Mouse (Mus musculus): ENCODE measurements around the gene Cd27.

Cd27 gene

GRCm38 (mm10) chr6:125244551-125244950 lies 7.7 kb upstream of the Cd27 start:
- DNase-seq (ENCODE audit: low spot score): no peak

- no peak for DNase-seq (ENCODE audit: low spot score)
These were observed 4.8 kb upstream of the Cd27 start for GRCm38 (mm10) chr6:125241566-125241965.

- DNase-seq (ENCODE audit: low spot score): no peak
These were observed 3.8 kb upstream of the Cd27 start for GRCm38 (mm10) chr6:125240617-125241016.

- DNase-seq (ENCODE audit: low spot score): no peak
These were observed 2.7 kb upstream of the Cd27 start for GRCm38 (mm10) chr6:125239547-125239946.

GRCm38 (mm10) chr6:125238396-125238795 lies 1.6 kb upstream of the Cd27 start:
- no peak for DNase-seq (ENCODE audit: low spot score)

- no peak for DNase-seq (ENCODE audit: low spot score)
These were observed 611 bp upstream of the Cd27 start for GRCm38 (mm10) chr6:125237421-125237820.

GRCm38 (mm10) chr6:125236341-125236740 lies 469 bp downstream of the Cd27 start:
- no peak for DNase-seq (ENCODE audit: low spot score)

- no peak for DNase-seq (ENCODE audit: low spot score)
These were observed 2.3 kb downstream of the Cd27 start for GRCm38 (mm10) chr6:125234520-125234828.

GRCm38 (mm10) chr6:125233816-125234519 lies 2.8 kb downstream of the Cd27 start:
- DNase-seq (ENCODE audit: low spot score): no peak

GRCm38 (mm10) chr6:125232516-125232915 lies 4.3 kb downstream of the Cd27 start:
- no peak for DNase-seq (ENCODE audit: low spot score)

- no peak for DNase-seq (ENCODE audit: low spot score)
These were observed 4.8 kb downstream of the Cd27 start for GRCm38 (mm10) chr6:125232045-125232437.

GRCm38 (mm10) chr6:125231117-125232044 lies 5.4 kb downstream of the Cd27 start, which contains the start of gene Tapbpl:
TSS of gene Tapbpl (minus strand) at chr6:125231860.
- DNase-seq (ENCODE audit: low spot score): peak; percentile 33

- DNase-seq (ENCODE audit: low spot score): no peak
These were observed 6.2 kb downstream of the Cd27 start for GRCm38 (mm10) chr6:125230571-125230970.

- DNase-seq (ENCODE audit: low spot score): peak; percentile 38
These were observed 11.2 kb downstream of the Cd27 start for GRCm38 (mm10) chr6:125225518-125226115.

- DNase-seq (ENCODE audit: low spot score): no peak
These were observed 14.2 kb downstream of the Cd27 start for GRCm38 (mm10) chr6:125222577-125222976.

- no peak for DNase-seq (ENCODE audit: low spot score)
These were observed 14.7 kb downstream of the Cd27 start for GRCm38 (mm10) chr6:125222146-125222545.

- no peak for DNase-seq (ENCODE audit: low spot score)
These were observed 15.6 kb downstream of the Cd27 start for GRCm38 (mm10) chr6:125221115-125221745.

GRCm38 (mm10) chr6:125218963-125219362 lies 17.8 kb downstream of the Cd27 start:
- peak; percentile 73 for DNase-seq (ENCODE audit: low spot score)

- no peak for DNase-seq (ENCODE audit: low spot score)
These were observed 18.9 kb downstream of the Cd27 start for GRCm38 (mm10) chr6:125217899-125218298.

- DNase-seq (ENCODE audit: low spot score): no peak
These were observed 19.9 kb downstream of the Cd27 start for GRCm38 (mm10) chr6:125216898-125217297.

- DNase-seq (ENCODE audit: low spot score): peak; percentile 97
These were observed 21.5 kb downstream of the Cd27 start, which contains the start of gene Vamp1 for GRCm38 (mm10) chr6:125215148-125215954. TSS of gene Vamp1 (plus strand) at chr6:125215551.
